Mouse (Mus musculus): ENCODE measurements around the gene Fcrl5. TPM values are rescaled to one million over a fixed set of nuclear protein-coding genes. Genes with fewer than 3 reads are reported as not detected.

Gene Fcrl5
- total RNA-seq (2023): not detected

GRCm38 (mm10) chr3:87435479-87435878 is at the start of gene Fcrl5:
Fcrl5 (plus strand) TSS chr3:87435773.

GRCm38 (mm10) chr3:87525043-87525836 is 89.7 kb downstream of the Fcrl5 start, which contains the start of gene Etv3:
Etv3 (plus strand) TSS chr3:87525407.

Other genes starting within 250 kb of the Fcrl5 start
- under 1 TPM in 1 of 2 experiments, not detected in 1; 0.24 TPM for gene Fcrls, start 172.0 kb upstream of the Fcrl5 start, total RNA-seq (2023)
- 1 to 10 TPM; 1.8 to 3.5 TPM for gene Cd5l, start 77.9 kb upstream of the Fcrl5 start, total RNA-seq (2023)
- gene Fcrl1, start 59.4 kb upstream of the Fcrl5 start, total RNA-seq (2023): 1 to 10 TPM; 1.7 to 4.8 TPM
- gene Etv3, start 89.6 kb downstream of the Fcrl5 start, total RNA-seq (2023): 10 to 100 TPM; 89.1 to 89.4 TPM
- 10 to 100 TPM; 27.5 to 29.9 TPM for gene Arhgef11, start 181.8 kb downstream of the Fcrl5 start, total RNA-seq (2023)